Mouse (Mus musculus): Measurements from ENCODE around the gene Umad1.

GRCm38 (mm10) chr6:8299066-8299863 lies 40.2 kb downstream of the Umad1 start:
- TF ChIP-seq MAFK (IDR thresholded peaks at IDR 0.05; ENCODE audit: insufficient read depth, low read depth, low read length), result no peak
- no peak for TF ChIP-seq CHD2 (IDR thresholded peaks at IDR 0.05; ENCODE audit: low read depth, low read length)
